Mouse (Mus musculus) embryonic facial prominence, embryonic 13.5 days (tissue): ENCODE data around the gene Gipc3. TPM values are rescaled to one million over a fixed set of nuclear protein-coding genes. Genes with fewer than 3 reads are reported as not detected.

Experiments
- ATAC-seq: fragments of 200-750 bp; cut with Nextera tagmentation; 2 replicates; pipeline ENCODE4 v1.8.0; 2017; ENCODE audit warnings: low read depth; ENCODE audit not compliant: insufficient number of reproducible peaks, insufficient read depth, low FRiP score, low TSS enrichment
- H3K27ac ChIP-seq: fragments of 300-500 bp; sonication (generic); 2 replicates; pipeline ENCODE4 v1.5.1; 2015; ENCODE audit warnings: moderate library complexity, mild to moderate bottlenecking, inconsistent platforms
- H3K27me3 ChIP-seq: fragments of 300-500 bp; sonication (generic); 2 replicates; pipeline ENCODE4 v1.6.1; 2015; ENCODE audit warnings: mild to moderate bottlenecking, inconsistent platforms
- H3K36me3 ChIP-seq: fragments of 300-500 bp; sonication (generic); 2 replicates; pipeline ENCODE4 v1.6.1; 2015; ENCODE audit warnings: mild to moderate bottlenecking, inconsistent platforms
- H3K4me1 ChIP-seq: fragments of 300-500 bp; sonication (generic); 2 replicates; pipeline ENCODE4 v1.6.1; 2015; ENCODE audit warnings: inconsistent platforms
- H3K4me2 ChIP-seq: fragments of 300-500 bp; sonication (generic); 2 replicates; pipeline ENCODE4 v1.6.1; 2015; ENCODE audit warnings: moderate library complexity, mild to moderate bottlenecking, inconsistent platforms
- H3K4me3 ChIP-seq: fragments of 300-500 bp; sonication (generic); 2 replicates; pipeline ENCODE4 v1.5.1; 2015; ENCODE audit warnings: mild to moderate bottlenecking, inconsistent platforms
- H3K9ac ChIP-seq: fragments of 300-500 bp; sonication (generic); 2 replicates; pipeline ENCODE4 v1.6.1; 2015; ENCODE audit warnings: mild to moderate bottlenecking, inconsistent platforms
- H3K9me3 ChIP-seq: fragments of 300-500 bp; sonication (generic); 2 replicates; pipeline ENCODE4 v1.6.1; 2016; ENCODE audit warnings: inconsistent platforms
- WGBS: fragments of 180-500 bp; shearing (Covaris S2); methylation state at CpG from one replicate; pipeline ENCODE4 v1.1.7; 2015; ENCODE audit warnings: mixed read lengths; 5-methylcytosine and 5-hydroxymethylcytosine counted together
- polyA plus RNA-seq: library from polyadenylated mRNA; unstranded; fragments of >200 nt; fragmentation: Nextera tagmentation; extraction: Ambion mirVana; gene quantifications from 2 replicates; pipeline ENCODE4 v1.2.1, GENCODE M21; 2015

The Gipc3 gene
- polyA plus RNA-seq, 1 experiment from 2014 or later = 0.13 TPM

DNA sequence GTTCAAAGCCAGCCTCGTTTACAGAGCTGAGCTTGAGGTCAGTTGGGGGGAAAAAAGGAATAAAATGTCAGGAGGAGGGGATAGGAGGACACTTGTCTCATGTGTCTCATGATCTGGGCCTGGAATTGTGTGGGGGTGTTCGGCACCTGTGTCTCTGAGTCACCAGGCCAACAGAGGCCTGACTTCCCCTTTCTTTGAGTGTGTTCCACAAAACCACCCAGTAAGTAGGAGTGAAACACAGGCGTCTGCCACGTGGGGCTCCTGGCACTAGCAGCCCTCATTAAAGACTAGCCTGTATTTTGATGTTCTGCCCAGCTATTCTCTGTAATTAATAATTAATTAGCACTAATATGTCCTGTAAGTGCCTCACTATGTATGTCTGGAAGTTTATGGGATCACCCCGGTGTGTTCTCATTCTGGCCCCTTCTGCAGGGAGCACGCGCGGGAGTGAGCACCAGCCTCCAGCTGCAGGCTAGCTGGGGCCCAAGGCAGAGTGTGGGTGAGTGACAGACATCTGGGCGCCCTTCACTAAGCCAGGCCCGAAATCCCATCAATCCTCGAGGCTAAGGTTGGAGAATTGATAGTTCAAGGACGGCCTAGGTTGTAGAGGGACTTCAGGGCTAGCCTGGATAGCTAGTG, 13.4 kb upstream of the Gipc3 start:
- peak overlapping the region; percentile 78 for H3K4me3 ChIP-seq
- H3K36me3 ChIP-seq = peaks cover 11% of the 10 kb centered on the region
- no peak for ATAC-seq
- no peaks in the 10 kb centered on the region for H3K27me3 ChIP-seq
- H3K4me2 ChIP-seq = peak overlapping the region; percentile 98; the same call in 1 of the 2 replicates
- no peak overlapping the region; the same call in 1 of the 2 replicates for H3K9ac ChIP-seq
- peaks cover 48% of the 10 kb centered on the region for H3K4me1 ChIP-seq
- H3K27ac ChIP-seq = no peak overlapping the region
- 53% methylated on average over 12 of the region's 12 CpGs for WGBS
- H3K9me3 ChIP-seq = no peaks in the 10 kb centered on the region

DNA sequence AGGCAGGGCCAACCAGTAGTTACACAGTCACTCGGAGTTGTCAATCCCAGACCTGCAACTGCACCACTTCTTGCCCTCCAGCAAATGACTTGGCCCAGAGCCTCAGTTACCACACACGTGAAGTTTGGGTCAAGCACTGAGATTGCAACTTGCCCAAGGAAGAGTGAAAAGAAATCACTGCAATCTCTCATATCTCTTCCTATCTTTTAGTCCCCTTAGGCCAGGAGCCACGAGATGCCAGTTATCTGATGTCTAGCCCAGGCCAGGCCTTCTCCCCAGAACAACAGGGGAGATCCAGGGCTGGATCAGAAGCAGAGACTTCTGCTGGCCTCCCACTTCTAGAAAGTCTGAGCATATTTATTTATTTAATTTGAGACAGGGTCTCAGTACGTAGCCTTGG, 12.5 kb upstream of the Gipc3 start:
- Histone ChIP-seq H3K4me1 (peaks cover 44% of the 10 kb centered on the region), H3K9me3 (no peaks in the 10 kb centered on the region), H3K27ac (no peak overlapping the region), H3K4me3 (no peak overlapping the region), H3K4me2 (no peak overlapping the region), H3K36me3 (peaks cover 6% of the 10 kb centered on the region), H3K27me3 (no peaks in the 10 kb centered on the region), H3K9ac (no peak overlapping the region)
- WGBS = 62% methylated on average over 4 of the region's 4 CpGs
- ATAC-seq = no peak

DNA sequence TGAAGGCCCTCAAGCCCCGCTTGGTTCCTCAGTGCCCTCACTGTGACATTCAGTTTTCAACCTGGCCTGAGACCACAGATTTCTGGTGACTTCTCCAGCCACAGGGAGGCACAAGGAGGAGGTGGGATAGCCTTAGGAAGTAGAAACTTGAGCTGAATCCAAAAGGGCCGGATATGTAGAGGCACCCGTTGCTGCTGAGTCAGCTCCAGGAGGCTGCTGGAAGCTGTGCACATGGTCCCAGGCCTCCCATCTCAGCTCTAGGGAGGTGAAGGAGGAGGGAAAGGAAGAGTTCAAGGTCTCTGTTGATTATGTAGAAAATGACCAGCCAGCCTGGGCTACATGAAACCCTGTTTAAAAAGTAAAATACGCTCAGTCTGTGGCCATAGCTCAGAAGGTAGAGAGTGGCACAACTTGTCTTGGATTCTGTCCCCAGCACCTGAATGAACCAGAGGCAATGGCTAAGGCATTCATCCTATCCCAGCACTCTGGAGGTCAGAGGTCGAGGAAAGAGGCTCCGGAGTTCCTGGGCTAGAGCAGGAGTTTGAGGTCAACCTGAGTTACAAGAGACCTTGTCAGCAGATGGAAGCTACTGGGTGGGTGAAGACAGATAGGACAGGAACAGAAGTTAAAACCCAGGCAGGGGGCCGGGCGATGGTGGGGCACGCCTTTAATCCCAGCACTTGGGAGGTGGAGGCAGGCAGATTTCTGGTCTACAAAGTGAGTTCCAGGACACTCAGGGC, 11.8 kb upstream of the Gipc3 start:
- no peak for ATAC-seq
- H3K9ac ChIP-seq = 0 out of 2 replicates have a peak overlapping the region, but pooled peaks have one; percentile 49

DNA sequence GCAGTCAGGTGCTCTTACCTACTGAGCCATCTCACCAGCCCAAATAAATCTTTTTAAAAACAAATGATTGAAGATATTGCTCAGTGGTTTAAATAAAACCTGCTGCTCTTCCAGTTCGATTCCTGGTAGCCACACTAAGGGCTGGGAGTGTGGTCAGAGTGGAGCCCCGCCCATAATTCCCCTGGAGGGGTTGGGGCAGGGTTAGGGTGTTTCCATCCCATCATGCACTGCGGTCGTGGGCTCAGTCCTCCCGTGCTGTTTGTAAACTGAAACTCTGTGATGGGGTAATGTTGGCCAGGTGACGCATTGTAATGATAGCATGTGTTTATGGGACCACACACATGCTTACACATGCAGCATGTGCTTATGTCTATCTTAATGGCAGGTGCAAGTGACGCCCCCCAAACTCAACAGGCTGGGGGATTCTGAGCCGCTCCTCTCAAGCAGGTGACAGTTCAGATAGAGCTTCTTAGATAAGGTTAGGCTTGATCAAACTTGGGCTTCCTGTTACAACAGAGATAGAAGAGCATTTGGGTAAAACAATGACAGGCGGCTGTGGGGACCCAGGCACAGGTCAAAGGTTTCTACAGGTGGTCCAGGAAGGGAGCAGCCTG, 8.7 kb upstream of the Gipc3 start:
- no peak overlapping the region for H3K27ac ChIP-seq
- H3K36me3 ChIP-seq = peaks cover 17% of the 10 kb centered on the region
- no peak overlapping the region for H3K4me3 ChIP-seq
- no peak for ATAC-seq
- no peaks in the 10 kb centered on the region for H3K9me3 ChIP-seq
- peaks cover 12% of the 10 kb centered on the region; the same call in 1 of the 2 replicates for H3K27me3 ChIP-seq
- no peak overlapping the region for H3K4me2 ChIP-seq
- no peak overlapping the region for H3K9ac ChIP-seq
- WGBS = 22% methylated on average over 9 of the region's 9 CpGs
- H3K4me1 ChIP-seq = peaks cover 44% of the 10 kb centered on the region

More for the DNA sequence above, 11.8 kb upstream of the Gipc3 start:
- no peaks in the 10 kb centered on the region for H3K9me3 ChIP-seq
- H3K4me2 ChIP-seq = no peak overlapping the region
- WGBS = 53% methylated on average over 9 of the region's 9 CpGs
- peaks cover under 1% of the 10 kb centered on the region; the same call in 1 of the 2 replicates for H3K36me3 ChIP-seq
- no peak overlapping the region for H3K4me3 ChIP-seq
- no peak overlapping the region; the same call in 1 of the 2 replicates for H3K27ac ChIP-seq
- no peaks in the 10 kb centered on the region for H3K27me3 ChIP-seq
- H3K4me1 ChIP-seq = peaks cover 42% of the 10 kb centered on the region

DNA sequence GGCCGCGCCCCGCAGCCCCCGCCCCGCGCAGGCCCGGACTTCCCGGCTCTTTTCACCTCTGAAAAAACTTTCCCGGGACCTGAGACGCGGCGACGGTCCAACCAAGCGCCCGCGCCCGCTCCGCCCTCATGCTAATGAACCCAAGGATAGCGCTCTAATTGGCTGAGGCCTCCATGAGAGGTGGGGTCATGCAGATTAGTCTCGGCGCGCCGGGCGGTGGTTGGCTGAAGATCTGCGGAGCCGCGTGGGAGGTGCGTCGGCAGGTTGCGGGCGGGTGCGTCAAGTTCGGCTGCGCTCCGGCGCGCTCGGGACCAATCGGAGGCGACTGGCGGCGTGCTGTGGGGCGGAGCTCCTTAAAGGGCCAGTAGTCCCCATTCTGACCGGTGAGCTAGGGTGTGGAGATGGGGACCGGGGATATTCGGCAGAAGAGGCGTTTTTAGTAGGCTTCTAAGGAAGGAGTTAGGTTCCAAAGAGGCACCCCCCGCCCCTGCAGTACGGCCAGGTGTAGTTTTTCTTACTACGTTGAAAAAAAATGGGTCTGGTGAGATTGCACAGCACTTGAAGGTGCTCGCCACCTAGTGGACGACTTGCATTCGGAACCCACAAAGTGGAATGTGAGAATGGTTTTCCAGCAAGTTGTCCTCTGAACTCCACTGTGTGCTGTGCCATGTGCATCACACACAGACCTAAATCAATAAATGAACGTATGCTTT, 7.4 kb upstream of the Gipc3 start, which contains the start of gene Hmg20b:
Gene Hmg20b (minus strand): TSS at position 130 of the 713 bp plus-strand sequence.
- Histone ChIP-seq H3K27me3 (peaks cover 23% of the 10 kb centered on the region), H3K36me3 (peaks cover 23% of the 10 kb centered on the region), H3K9ac (peak within 1 kb of the TSS; percentile 93), H3K4me3 (peak within 1 kb of the TSS; percentile 82), H3K4me2 (peak within 1 kb of the TSS; percentile 92), H3K4me1 (peaks cover 46% of the 10 kb centered on the region), H3K27ac (peak within 1 kb of the TSS; percentile 73), H3K9me3 (no peaks in the 10 kb centered on the region)
- under 1% methylated on average over 54 of the region's 54 CpGs for WGBS
- peak; percentile 92 for ATAC-seq

DNA sequence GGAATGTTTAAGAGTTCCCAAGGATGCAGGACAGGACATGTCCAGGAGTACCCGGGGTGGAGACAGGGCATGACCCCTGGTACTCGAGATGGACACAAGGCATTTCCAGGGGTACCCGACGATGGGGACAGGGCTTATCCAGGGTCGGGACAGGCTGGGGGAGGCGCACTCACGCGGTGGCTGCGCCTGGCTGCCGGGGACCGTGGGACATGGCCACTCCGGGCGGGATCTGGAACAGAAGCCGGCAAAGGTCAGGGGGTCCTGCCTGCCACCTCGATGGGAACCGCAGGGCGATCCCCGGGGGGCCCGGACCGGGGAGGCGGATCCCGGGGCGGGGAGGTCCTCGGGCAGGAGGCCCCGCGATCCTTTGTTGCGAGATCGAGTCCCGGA, 6.9 kb upstream of the Gipc3 start:
- peak overlapping the region; percentile 93 for H3K9ac ChIP-seq
- H3K4me3 ChIP-seq = peak overlapping the region; percentile 82
- no peaks in the 10 kb centered on the region for H3K9me3 ChIP-seq
- peak overlapping the region; percentile 92 for H3K4me2 ChIP-seq
- H3K27me3 ChIP-seq = peaks cover 28% of the 10 kb centered on the region
- peak; percentile 2; the same call in 1 of the 2 replicates for ATAC-seq
- under 1% methylated on average over 25 of the region's 29 CpGs for WGBS
- peak overlapping the region; percentile 73; the same call in 1 of the 2 replicates for H3K27ac ChIP-seq
- peaks cover 27% of the 10 kb centered on the region for H3K36me3 ChIP-seq
- peaks cover 46% of the 10 kb centered on the region for H3K4me1 ChIP-seq

DNA sequence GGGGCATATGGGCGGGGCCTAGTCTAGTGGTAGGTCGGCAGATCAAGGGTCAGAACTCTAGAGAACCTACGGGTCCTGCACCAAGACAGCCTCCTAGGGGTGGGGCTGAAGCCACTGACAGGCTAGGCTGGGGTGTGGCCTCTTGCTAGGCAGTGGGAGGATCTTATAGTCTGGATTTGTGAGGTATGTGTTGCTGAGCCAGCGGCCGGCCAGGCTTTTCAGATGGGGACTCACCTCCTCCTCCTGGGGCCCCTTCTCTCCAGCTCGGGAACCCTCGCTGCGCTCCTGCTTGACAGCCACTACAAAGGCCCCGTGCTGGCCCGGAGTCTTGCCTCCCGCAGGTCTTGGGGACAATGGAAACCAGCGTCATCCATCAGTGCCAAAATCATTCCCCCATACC, 6.1 kb upstream of the Gipc3 start:
- Histone ChIP-seq H3K9me3 (no peaks in the 10 kb centered on the region), H3K4me3 (peak overlapping the region; percentile 82), H3K4me1 (peaks cover 38% of the 10 kb centered on the region), H3K9ac (peak overlapping the region; percentile 93), H3K4me2 (peak overlapping the region; percentile 92), H3K27me3 (peaks cover 36% of the 10 kb centered on the region), H3K36me3 (peaks cover 27% of the 10 kb centered on the region), H3K27ac (no peak overlapping the region; the same call in 1 of the 2 replicates)
- WGBS = 8% methylated on average over 12 of the region's 12 CpGs
- no peak for ATAC-seq

DNA sequence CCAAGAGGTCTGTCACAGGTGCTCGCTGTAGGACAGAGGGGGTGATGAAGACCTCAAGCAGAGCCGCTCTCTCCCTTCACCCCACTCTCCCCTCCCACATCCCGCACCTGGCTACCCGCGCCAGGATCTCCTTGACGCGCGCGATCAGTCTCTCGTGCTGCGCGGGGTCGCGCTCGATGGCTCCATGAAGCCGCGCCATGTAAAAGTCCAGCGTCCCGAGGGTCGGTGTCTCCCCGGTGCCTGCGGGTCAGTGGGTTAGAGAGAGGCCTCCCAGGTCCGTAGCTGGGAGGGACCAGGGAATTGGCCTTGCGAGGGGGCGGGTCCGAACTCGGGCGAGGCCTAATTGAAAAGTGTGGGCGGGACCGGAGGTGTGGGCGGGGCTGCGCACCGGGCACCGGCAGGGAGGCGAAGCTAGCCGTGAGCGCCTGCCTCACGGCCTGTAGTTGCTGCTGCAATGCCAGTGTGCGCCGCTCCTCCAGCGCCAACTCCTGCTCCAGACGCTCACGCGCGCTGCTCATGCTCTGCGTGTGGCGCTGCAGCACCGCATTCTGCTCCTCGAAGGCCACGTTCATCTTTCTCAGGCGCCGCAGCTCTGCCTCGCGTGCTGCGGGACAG, 3.5 kb upstream of the Gipc3 start:
- no peak for ATAC-seq
- H3K9ac ChIP-seq = peak overlapping the region; percentile 57

DNA sequence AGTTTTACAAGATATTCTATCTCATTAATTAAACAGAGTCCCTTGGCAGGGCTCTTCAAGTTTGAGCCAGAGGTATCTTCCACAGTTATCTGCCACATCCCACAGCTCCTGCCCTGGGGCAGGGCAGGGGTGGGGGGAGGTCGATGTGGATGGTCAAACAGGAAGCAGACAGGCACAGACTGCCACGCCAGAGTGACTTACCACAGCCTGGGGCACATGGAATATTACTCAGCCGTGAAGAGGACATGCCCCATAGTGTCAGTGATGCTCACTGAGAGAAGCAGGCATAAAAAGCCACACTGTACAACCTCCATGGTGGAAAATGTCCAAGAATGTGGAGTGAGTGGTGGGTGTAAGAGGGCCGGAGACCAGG, 2.1 kb upstream of the Gipc3 start:
- Histone ChIP-seq H3K9ac (no peak overlapping the region), H3K4me2 (no peak overlapping the region), H3K27ac (no peak overlapping the region), H3K4me3 (no peak overlapping the region), H3K36me3 (peaks cover 27% of the 10 kb centered on the region), H3K9me3 (no peaks in the 10 kb centered on the region), H3K27me3 (peaks cover 73% of the 10 kb centered on the region), H3K4me1 (peaks cover 39% of the 10 kb centered on the region)
- WGBS = 79% methylated on average over 4 of the region's 4 CpGs
- no peak for ATAC-seq

More for the DNA sequence above, 3.5 kb upstream of the Gipc3 start:
- Histone ChIP-seq H3K4me3 (peak overlapping the region; percentile 31), H3K9me3 (no peaks in the 10 kb centered on the region), H3K27me3 (peaks cover 61% of the 10 kb centered on the region), H3K4me1 (peaks cover 41% of the 10 kb centered on the region), H3K27ac (0 out of 2 replicates have a peak overlapping the region, but pooled peaks have one; percentile 22), H3K36me3 (peaks cover 27% of the 10 kb centered on the region), H3K4me2 (peak overlapping the region; percentile 57)
- WGBS = 8% methylated on average over 55 of the region's 55 CpGs

DNA sequence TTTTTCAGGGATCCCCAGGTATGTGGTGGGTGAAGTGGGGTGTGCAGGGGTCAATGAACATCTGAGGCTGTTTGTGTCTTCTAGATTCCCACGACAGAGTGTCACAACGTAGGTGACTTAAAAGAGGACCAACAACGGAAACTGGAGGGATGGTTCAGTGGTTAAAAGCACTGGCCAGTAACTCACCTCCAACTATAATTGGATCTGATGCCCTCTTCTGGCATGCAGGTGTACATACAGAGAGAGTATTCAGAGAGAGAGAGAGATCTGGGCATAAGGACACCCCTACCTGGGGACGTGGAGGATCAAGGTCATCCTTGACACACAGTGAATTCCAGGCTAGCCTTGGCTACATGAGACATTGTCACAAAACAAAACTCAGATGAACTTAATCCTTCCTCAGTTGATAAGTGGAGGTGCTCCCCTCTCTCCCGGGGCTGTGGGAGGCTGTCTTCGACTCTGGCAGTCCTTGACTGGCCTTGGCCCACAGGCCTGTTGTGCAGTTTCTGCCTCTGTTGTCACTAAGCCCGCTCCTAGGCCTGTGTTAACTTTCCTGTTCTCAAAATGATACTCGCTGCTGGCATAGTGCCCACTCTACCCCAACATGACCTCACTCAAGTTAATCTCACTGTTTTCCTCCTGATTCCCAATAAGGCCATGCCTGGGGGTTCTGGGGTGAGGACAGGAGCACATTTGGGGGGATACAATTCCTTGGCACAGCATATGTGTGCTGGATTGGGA, 1.5 kb upstream of the Gipc3 start:
- H3K9me3 ChIP-seq = no peaks in the 10 kb centered on the region
- 55% methylated on average over 8 of the region's 8 CpGs for WGBS
- peaks cover 73% of the 10 kb centered on the region for H3K27me3 ChIP-seq
- H3K4me3 ChIP-seq = no peak overlapping the region
- peaks cover 27% of the 10 kb centered on the region for H3K36me3 ChIP-seq
- H3K4me2 ChIP-seq = no peak overlapping the region
- ATAC-seq = no peak
- H3K9ac ChIP-seq = no peak overlapping the region
- H3K27ac ChIP-seq = no peak overlapping the region
- peaks cover 37% of the 10 kb centered on the region for H3K4me1 ChIP-seq
